Mouse (Mus musculus): ENCODE measurements at regions not wholly inside any gene's neighbourhood (a gene's known extent, or its start where the extent isn't known, plus 50 kb on each side); places are given as distances from the start of the nearest gene placed in this dataset.

DNA sequence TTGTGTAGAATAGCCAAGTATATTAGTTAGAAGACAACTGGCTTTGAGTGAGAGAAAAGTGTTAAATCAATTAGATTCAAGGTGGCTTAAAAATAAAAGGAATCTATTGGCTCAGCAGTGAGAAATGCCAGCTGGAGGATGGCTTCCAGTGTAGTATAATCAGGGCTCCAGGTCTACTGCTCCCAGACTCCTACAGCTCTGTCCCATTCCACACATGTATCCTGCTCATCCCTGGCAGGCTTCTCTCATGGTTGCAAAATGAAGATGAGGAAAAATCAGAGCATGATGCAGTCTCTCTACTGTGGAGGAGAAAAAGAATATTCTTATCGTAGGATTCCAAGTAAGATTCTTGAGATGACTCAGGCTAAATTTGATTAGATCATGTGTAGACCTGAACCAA is 263.7 kb upstream of the Marcks start:
- Histone ChIP-seq H3K4me1 (replicated peaks) (peaks cover 7% of the 10 kb centered on the region; the same call in 1 of the 2 replicates), H3K27ac (no peak overlapping the region), H3K9me3 (no peaks in the 10 kb centered on the region), H3K27me3 (replicated peaks) (no peaks in the 10 kb centered on the region), H3K4me2 (replicated peaks) (no peak overlapping the region), H3K36me3 (no peaks in the 10 kb centered on the region), H3K4me3 (replicated peaks) (no peak overlapping the region), H3K9ac (no peak overlapping the region)
- 76% methylated on average over 1 of the region's 1 CpGs for WGBS
- ATAC-seq, result no peak

GRCm38 (mm10) chr10:37400991-37401390 is 262.3 kb upstream of the Marcks start:
- no peaks in the 10 kb centered on the region for H3K36me3 ChIP-seq
- no peak for ATAC-seq
- no peak overlapping the region for H3K4me3 ChIP-seq (replicated peaks)
- peaks cover 11% of the 10 kb centered on the region; the same call in 1 of the 2 replicates for H3K4me1 ChIP-seq (replicated peaks)
- H3K4me2 ChIP-seq (replicated peaks), result no peak overlapping the region
- no peak overlapping the region for H3K27ac ChIP-seq
- no peaks in the 10 kb centered on the region for H3K9me3 ChIP-seq
- 46% methylated on average over 1 of the region's 1 CpGs for WGBS
- H3K9ac ChIP-seq, result no peak overlapping the region
- no peaks in the 10 kb centered on the region for H3K27me3 ChIP-seq (replicated peaks)

DNA sequence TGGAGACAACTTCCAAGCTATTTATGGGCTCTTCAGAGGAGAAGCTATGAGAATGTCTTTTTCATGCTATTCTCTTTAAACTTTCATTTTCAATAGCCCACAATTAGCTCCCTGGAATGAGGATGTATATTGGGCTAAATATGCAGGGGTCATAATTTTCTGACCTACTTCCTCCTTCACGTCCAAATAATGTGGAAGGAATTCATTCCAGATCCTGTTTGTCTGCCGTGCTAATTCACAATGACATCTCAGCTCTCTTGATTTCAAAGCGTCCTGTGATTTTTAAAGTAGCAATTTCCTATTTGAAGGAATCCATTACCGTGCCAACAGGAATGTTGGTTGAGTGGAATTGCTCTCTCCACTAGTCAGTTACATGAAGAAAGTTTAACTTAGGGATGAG is 261.7 kb upstream of the Marcks start:
- peaks cover 11% of the 10 kb centered on the region; the same call in 1 of the 2 replicates for H3K4me1 ChIP-seq (replicated peaks)
- no peak for ATAC-seq
- peak overlapping the region; percentile 21; the same call in 1 of the 2 replicates for H3K4me2 ChIP-seq (replicated peaks)
- WGBS, result 18% methylated on average over 4 of the region's 4 CpGs
- H3K9ac ChIP-seq, result no peak overlapping the region
- H3K36me3 ChIP-seq, result no peaks in the 10 kb centered on the region
- H3K9me3 ChIP-seq, result no peaks in the 10 kb centered on the region
- H3K4me3 ChIP-seq (replicated peaks), result no peak overlapping the region
- H3K27me3 ChIP-seq (replicated peaks), result no peaks in the 10 kb centered on the region
- no peak overlapping the region for H3K27ac ChIP-seq

GRCm38 (mm10) chr10:37397271-37397991 is 258.7 kb upstream of the Marcks start:
- Histone ChIP-seq H3K36me3 (no peaks in the 10 kb centered on the region), H3K9me3 (no peaks in the 10 kb centered on the region), H3K27me3 (replicated peaks) (no peaks in the 10 kb centered on the region), H3K9ac (peak overlapping the region; percentile 34; the same call in 1 of the 2 replicates), H3K4me1 (replicated peaks) (peaks cover 11% of the 10 kb centered on the region; the same call in 1 of the 2 replicates), H3K27ac (peak overlapping the region; percentile 76), H3K4me2 (replicated peaks) (peak overlapping the region; percentile 74), H3K4me3 (replicated peaks) (peak overlapping the region; percentile 30)
- peak; percentile 92 for ATAC-seq
- WGBS, result 4% methylated on average over 18 of the region's 18 CpGs

- no peaks in the 10 kb centered on the region for H3K27me3 ChIP-seq (replicated peaks)
- H3K9ac ChIP-seq, result no peak overlapping the region
- H3K9me3 ChIP-seq, result no peaks in the 10 kb centered on the region
- H3K4me2 ChIP-seq (replicated peaks), result no peak overlapping the region
- H3K27ac ChIP-seq, result no peak overlapping the region
- WGBS, result 70% methylated on average over 3 of the region's 3 CpGs
- no peak overlapping the region for H3K4me3 ChIP-seq (replicated peaks)
- no peak for ATAC-seq
- H3K4me1 ChIP-seq (replicated peaks), result no peaks in the 10 kb centered on the region
- H3K36me3 ChIP-seq, result no peaks in the 10 kb centered on the region
Measured at GRCm38 (mm10) chr10:37390011-37390410, 251.3 kb upstream of the Marcks start.

- Histone ChIP-seq H3K27me3 (replicated peaks) (no peaks in the 10 kb centered on the region), H3K27ac (no peak overlapping the region), H3K4me2 (replicated peaks) (no peak overlapping the region), H3K9me3 (no peaks in the 10 kb centered on the region), H3K4me1 (replicated peaks) (no peaks in the 10 kb centered on the region), H3K4me3 (replicated peaks) (no peak overlapping the region), H3K9ac (no peak overlapping the region), H3K36me3 (no peaks in the 10 kb centered on the region)
- ATAC-seq, result no peak
Measured at GRCm38 (mm10) chr10:37386216-37386615, 247.5 kb upstream of the Marcks start.

- Histone ChIP-seq H3K4me3 (replicated peaks) (no peak overlapping the region), H3K27me3 (replicated peaks) (no peaks in the 10 kb centered on the region), H3K4me1 (replicated peaks) (no peaks in the 10 kb centered on the region), H3K4me2 (replicated peaks) (no peak overlapping the region), H3K9ac (no peak overlapping the region), H3K9me3 (no peaks in the 10 kb centered on the region), H3K36me3 (no peaks in the 10 kb centered on the region), H3K27ac (no peak overlapping the region)
- ATAC-seq, result no peak
- WGBS, result 79% methylated on average over 1 of the region's 1 CpGs
Measured at GRCm38 (mm10) chr10:37380024-37380423, 241.3 kb upstream of the Marcks start.

DNA sequence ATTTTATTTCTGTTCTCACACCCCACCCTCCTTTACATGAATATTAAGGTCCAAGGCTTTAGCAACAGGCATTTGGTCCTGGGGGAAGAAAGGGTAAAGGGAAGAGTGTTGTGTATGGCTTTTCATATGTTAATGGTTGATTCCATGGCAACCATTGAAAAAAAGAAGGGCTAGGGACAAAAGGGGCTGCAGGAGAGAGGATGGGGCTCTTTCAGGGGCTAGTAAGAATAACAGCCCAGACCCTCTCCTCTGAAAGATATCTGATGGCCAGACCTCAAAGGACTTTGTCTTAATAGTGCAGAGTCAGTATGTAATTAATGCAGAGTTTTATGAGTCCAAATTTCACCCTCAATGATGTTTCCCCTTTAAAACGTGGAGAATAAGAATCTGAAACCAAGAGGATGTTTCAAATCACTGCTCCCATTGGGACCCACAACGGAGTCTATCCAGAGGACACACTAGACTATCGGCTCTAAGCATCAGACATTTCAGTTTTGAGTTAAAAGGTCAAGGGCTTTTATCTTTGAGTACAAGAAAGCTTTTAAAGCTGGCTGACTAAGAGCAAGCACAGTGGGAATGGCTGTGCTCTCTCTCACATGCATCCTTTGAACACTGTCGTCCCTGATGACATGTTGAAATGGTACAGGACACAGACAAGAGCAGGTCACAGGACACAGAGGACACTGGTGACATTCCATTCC is 239.4 kb upstream of the Marcks start:
- Histone ChIP-seq H3K9me3 (no peaks in the 10 kb centered on the region), H3K4me2 (replicated peaks) (no peak overlapping the region), H3K27me3 (replicated peaks) (no peaks in the 10 kb centered on the region), H3K9ac (no peak overlapping the region), H3K27ac (peak overlapping the region; percentile 33; the same call in 1 of the 2 replicates), H3K4me1 (replicated peaks) (no peaks in the 10 kb centered on the region), H3K36me3 (no peaks in the 10 kb centered on the region), H3K4me3 (replicated peaks) (no peak overlapping the region)
- ATAC-seq, result peak; percentile 27
- 28% methylated on average over 4 of the region's 4 CpGs for WGBS

DNA sequence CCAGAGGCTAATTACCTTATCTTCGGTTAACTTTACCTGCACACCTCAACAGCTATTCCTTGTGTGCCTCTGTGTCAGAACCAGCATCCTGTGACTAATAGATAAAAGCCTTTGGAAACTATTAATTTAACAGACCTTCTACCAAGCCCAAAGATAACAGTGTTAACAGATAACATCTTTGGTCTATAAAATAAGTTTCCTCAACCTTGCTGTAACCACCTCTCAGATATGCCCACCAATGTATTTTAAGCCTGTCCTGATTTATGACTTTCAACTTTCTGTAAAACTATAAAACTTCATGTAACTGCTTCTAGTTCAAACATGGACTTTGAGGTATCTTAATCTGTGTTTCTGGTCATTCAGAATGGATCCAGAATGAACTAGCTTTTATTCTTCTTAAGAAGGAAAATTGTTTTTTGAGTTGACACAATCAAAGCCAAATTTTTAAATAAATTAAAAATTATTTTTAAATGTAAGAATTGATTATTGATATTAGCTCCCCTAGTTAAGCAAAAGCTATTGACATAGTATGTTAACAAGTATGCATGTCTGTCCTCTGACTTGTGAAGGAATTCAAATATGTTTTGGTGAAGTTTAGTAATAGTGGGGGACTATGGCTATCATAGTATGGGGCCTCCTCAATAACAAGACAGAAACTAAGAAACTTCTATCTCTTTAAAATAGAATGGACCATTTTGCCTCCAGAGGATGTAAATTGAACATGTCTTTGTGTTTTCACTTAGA is 238.7 kb upstream of the Marcks start:
- H3K9ac ChIP-seq, result no peak overlapping the region
- no peaks in the 10 kb centered on the region for H3K9me3 ChIP-seq
- peak; percentile 94 for ATAC-seq
- H3K4me1 ChIP-seq (replicated peaks), result no peaks in the 10 kb centered on the region
- peak overlapping the region; percentile 33; the same call in 1 of the 2 replicates for H3K27ac ChIP-seq
- no peak overlapping the region for H3K4me3 ChIP-seq (replicated peaks)
- no peaks in the 10 kb centered on the region for H3K36me3 ChIP-seq
- no peaks in the 10 kb centered on the region for H3K27me3 ChIP-seq (replicated peaks)
- WGBS, result 52% methylated on average over 1 of the region's 1 CpGs
- no peak overlapping the region for H3K4me2 ChIP-seq (replicated peaks)

GRCm38 (mm10) chr10:37376172-37376571 is 237.5 kb upstream of the Marcks start:
- H3K4me2 ChIP-seq (replicated peaks), result no peak overlapping the region
- H3K36me3 ChIP-seq, result no peaks in the 10 kb centered on the region
- H3K27me3 ChIP-seq (replicated peaks), result no peaks in the 10 kb centered on the region
- no peak overlapping the region for H3K27ac ChIP-seq
- no peak overlapping the region for H3K9ac ChIP-seq
- ATAC-seq, result no peak
- H3K4me3 ChIP-seq (replicated peaks), result no peak overlapping the region
- WGBS, result 76% methylated on average over 1 of the region's 1 CpGs
- no peaks in the 10 kb centered on the region for H3K4me1 ChIP-seq (replicated peaks)
- H3K9me3 ChIP-seq, result no peaks in the 10 kb centered on the region

- Histone ChIP-seq H3K4me2 (replicated peaks) (no peak overlapping the region), H3K9me3 (no peaks in the 10 kb centered on the region), H3K9ac (no peak overlapping the region), H3K4me3 (replicated peaks) (no peak overlapping the region), H3K36me3 (no peaks in the 10 kb centered on the region), H3K27me3 (replicated peaks) (no peaks in the 10 kb centered on the region), H3K27ac (no peak overlapping the region), H3K4me1 (replicated peaks) (no peaks in the 10 kb centered on the region)
- ATAC-seq, result no peak
- WGBS, result 92% methylated on average over 1 of the region's 1 CpGs
Measured at GRCm38 (mm10) chr10:37375648-37376047, 236.9 kb upstream of the Marcks start.

GRCm38 (mm10) chr10:37368997-37369679 is 230.4 kb upstream of the Marcks start:
- Histone ChIP-seq H3K4me2 (replicated peaks) (no peak overlapping the region), H3K4me3 (replicated peaks) (no peak overlapping the region), H3K27ac (no peak overlapping the region), H3K36me3 (no peaks in the 10 kb centered on the region), H3K4me1 (replicated peaks) (0 out of 2 replicates have a peak, but pooled peaks cover 2% of the 10 kb centered on the region), H3K27me3 (replicated peaks) (no peaks in the 10 kb centered on the region), H3K9me3 (no peaks in the 10 kb centered on the region), H3K9ac (no peak overlapping the region)
- WGBS, result 84% methylated on average over 5 of the region's 5 CpGs
- ATAC-seq, result no peak

Data from intestine, embryonic 15.5 days (tissue).